Mouse (Mus musculus): ENCODE measurements around the gene Arhgap31.
A peak's percentile ranks its signal among the peaks of the same experiment; 100 is the strongest.
"Not testable (repeated sequence)": the region's sequence is repeated elsewhere in the genome, so short reads cannot be mapped to it uniquely, and the experiment has no call there.

The Arhgap31 gene

DNA sequence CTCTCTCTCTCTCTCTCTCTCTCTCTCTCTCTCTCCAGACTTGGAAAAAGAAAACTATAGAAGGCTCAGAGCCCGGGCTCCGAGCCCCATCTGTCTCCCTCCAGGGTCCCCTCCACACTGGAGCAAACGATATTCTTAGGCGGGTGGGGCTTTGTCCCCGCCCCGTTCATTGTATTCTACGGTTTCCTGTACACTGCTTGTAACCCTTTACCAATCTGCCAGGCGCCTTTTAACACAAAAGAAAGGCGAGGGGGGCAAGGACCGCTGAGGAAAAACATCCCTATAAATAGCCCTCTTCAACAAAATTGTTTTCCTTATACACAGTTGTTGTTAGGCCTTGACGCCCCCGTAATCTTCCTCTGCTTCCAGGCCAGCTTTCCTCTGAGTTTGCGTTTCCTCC, 11.9 kb upstream of the Arhgap31 start:
- DNase-seq = no peak

DNA sequence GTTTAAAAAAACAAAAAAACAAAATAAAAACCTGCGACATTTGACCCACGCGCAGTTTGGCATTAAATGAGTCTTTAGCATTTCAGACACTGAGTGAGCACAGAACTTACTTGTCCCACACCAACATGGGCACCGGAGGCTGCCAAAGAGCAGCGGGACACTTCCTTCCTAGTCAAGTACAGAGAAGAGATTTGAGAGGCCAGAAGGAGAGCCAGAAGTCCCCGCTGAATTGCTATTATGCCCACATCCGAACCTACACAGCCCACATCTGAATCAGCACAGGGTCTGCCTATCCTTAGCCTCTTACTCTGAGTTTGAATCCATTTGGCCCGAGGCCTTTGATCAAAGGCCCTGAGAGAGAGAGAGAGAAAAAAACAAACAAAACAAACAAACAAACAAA, 11.2 kb upstream of the Arhgap31 start:
- DNase-seq = no peak

DNA sequence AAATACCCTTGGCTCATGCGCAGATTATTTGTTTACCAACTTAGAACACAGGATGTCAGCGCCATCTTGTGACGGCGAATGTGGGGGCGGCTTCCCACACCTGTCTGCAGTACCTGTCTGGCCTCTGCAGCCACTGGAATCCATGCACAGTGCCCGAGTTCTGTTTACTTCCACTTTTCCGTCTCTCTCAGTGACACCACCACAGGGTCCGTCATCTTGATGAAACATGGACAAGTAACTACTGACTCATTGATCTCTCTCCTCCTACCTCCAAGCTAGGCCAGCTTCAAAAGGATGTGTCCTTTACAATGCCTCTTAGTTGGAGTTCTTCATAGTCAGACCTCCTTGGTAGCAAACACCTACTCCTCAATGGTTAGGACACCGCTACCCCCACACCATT, 8.3 kb upstream of the Arhgap31 start:
- no peak for DNase-seq

DNA sequence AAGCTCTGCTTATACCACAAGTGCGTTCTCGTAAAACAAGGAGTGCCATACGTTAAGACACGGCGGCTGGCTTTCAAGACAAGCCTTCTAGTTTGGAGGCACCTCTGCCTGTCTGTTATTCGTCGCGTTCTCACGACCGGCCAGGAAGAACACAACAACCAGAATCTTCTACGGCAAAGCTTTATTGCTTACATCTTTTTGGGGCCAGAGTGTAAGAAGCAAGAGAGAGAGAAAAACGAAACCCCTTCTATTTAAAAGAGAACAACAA, 1.1 kb upstream of the Arhgap31 start:
- DNase-seq = not testable (repeated sequence)

DNA sequence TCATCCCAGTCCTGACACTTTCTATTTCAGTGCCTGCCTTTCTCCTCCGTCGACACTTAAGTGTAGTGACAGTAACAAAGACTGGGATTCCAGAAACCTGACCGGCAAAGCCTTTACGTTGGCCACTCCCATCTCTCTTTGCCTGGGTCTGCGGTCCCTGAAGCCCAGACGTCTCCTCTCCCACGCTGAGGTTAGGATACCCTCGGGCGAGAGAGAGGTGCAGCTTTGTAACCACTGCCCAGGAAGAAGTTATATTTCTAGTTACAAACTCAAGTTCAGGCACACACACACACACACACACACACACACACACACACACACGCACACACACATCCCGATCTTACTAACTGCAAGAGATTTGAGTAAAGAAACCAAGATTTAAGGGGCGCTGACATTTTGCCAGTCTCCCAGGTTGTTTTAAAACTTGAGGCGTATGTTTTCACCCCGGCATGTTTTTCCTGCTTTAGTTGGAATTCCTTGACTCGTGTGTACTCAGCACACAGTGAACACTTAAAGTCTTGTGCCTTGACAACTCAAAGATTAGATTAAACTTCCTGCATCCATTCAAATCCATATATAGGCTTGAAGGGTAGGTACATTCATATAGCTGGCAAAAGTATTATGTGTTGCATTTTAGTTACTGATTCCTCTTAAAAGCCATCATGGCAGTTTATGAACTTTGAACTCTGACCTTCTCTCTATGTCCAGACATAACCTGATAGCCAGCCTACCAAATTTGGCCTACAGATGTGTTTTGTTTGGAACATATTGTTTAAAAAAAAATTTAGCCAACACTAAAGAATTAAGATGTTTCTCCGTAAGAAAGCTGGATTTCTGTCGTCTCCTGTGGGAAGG, 557 bp upstream of the Arhgap31 start:
- no peak for DNase-seq

DNA sequence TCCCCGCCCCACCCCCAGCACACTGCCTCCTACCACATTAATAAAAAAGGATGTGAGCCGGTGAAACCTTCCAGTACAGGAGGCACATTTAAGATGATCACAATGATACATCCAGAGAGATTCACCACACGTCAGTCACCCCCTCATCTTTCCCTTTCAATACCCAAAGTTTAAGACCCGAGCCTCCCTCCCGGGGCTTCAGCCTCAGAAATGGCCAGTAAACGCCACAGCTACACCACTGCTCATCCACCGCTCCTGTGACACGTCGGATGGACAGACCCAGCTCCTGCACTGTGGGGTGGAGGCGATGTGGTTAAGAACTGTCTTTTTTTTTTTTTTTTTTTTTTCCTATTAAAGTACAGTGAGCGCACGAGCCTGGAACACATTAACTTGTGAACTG, 969 bp downstream of the Arhgap31 start:
- DNase-seq = peak in 1 of 2 experiments; percentile 9

DNA sequence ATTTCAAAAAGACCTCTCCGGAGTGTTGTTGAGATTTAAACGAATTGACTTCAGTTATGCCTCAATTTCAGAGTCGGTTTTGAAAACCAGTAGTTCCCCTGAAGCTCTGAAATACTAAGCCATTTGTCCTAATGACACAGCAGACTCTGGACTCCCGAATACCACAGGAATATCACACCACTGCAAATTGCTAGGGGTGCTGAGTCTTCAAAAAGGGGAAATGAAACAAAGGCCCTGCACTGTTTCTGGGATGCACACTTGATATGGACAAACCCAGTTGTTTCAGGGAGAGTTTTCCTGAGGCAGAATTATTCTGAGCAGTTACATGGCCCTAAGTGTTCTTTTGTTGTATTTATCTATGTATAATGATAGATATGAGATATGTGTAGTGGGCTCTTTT, 1.8 kb downstream of the Arhgap31 start:
- DNase-seq = no peak

DNA sequence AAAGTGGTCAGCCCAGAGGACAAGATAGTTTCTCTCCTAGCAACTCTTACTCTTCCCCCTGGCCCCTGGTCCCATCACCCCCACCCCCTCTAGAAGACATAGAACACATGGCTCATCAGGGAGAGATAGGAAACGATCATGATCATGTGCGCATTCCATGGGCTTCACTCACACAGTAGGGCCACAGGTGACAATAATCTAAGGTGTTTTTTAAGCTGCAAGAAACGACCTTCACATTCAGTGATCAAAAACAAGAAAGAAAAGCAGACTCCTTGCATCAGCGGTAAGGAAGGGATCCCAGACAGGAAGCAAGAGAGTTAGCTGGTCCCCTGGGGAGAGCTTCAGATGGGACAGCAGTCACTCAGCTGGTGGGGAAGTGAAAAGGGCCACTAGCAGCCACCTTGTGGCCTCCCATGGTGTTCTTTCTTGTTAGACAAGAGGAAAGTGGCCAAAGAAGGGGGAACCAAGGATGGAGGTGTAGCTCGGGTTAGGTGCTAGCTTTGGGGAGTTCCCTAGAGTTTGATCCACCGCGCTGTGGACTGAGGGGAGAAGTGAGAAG, 4.0 kb downstream of the Arhgap31 start:
- DNase-seq = no peak

DNA sequence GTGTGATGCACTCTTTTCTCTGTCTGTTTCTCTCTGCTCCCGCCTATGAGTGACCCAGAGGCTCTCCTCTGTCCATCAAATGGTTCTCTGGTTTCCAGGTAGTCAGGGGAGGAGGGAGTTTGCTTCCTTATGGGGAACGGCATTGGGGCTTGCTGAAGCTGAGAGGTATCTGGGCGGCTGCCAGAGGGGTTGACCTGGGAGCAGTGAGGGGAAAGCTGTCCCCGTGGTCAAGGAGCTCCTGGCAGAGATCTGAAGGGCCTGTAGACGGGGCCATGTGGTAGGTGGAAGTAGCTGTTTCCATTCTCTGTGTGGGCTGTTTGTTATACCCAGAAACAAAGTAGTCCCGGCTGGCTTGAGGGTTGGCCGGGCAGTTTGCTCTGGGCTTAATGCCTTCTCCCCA, 6.3 kb downstream of the Arhgap31 start:
- DNase-seq = no peak

DNA sequence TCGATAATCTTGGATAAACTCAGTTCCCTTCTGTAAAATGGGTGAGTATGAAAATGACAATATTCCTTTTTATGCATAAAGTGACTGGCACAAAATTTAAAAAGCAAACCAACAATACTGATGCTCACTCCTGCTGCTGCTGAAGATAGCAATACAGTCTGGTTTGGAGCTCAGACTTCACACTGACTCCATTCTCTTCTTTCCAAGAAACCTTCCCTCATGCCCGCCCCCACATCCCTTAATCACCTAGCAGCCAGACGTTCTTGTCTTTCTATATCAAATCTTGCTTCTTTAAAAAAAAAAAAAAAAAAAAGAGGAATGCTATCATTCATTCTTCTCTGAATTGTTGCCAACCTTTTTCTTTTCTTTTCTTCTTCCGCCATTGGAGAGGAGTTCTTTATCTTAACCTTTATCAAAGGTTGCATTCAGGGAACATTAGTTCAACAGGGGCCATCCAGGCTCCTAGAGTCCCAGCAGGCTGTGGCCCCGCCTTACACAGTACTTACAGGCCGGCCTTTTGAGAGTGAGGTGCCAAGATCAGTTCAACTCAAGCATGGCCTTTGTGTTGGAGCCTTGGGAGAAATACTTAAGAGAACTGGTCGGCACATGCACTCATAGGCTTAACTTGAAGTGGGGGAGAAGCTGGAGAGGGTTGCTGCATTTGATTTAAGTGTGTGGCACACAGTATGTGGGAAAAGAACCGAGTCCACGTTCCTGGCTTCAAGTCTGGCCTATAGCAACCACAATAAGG, 7.4 kb downstream of the Arhgap31 start:
- DNase-seq = no peak

DNA sequence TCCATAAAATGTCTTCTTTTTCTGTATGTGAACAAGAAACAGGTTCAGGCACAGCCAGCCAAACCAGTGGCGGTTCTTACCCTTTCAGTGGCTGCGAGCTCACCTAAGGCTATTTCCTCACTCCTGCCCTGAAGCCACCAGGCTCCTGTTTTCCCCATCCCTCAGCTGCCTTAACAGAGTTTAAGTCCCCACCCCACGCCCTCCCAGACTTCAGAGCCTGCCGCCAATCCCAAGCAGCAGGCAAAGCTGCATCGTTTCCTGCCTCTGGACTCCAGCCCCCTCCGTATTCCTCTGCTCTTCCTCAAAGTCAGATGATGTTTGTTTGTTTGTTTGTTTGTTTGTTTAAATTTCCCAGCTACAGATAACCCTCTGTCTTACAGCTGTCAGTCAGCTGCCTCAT, 9.6 kb downstream of the Arhgap31 start:
- no peak for DNase-seq

DNA sequence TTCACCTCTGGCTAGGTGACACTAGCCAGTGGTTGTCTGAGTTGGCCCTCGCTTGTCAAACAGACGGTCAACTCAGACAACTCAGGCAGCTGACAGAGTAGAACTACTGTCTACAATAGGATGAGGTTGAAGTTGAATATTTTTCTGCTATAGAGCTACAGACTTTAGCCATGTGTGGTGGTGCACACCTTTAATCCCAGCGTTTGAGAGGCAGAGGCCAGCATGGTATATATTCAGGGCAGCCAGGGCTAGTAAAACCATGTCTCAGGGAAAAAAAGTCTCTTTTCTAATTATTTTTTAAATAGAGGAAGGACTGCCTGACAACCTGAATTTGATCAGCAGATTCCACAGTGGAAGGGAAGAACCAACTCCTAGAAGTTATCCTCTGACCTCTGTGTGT, 10.8 kb downstream of the Arhgap31 start:
- no peak for DNase-seq

DNA sequence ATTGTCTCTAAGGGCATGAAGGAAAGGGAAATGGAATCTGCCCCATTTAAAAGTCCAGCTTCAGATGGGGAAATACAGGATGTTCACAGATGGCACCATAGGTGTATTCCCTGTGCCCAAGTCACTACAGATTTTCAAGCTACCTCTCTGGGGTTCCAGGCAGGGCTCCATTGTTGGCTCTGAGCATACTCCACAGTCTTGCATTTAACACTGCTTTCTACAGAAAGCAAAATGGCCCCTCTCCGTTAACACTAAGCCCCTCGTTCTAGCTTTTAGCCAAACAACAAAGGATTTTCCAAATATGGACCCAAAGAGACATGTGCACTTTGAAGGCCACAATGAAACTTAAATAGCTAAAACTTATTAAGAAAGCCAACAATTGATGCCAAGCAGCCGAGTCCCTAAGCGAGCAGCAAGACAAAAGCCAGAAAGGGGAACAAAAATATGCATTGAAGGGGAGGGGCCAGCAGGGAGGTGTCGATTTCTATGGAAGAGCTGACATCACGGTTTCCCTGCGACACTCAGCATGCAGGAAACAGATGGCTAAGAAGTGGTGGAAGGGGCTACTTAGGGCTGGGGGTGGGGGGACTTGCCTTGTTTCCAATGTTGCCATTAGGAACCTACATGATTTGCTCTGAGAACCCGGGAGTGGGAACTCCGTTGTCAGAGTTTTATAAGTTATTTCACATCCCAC, 11.4 kb downstream of the Arhgap31 start:
- no peak for DNase-seq

DNA sequence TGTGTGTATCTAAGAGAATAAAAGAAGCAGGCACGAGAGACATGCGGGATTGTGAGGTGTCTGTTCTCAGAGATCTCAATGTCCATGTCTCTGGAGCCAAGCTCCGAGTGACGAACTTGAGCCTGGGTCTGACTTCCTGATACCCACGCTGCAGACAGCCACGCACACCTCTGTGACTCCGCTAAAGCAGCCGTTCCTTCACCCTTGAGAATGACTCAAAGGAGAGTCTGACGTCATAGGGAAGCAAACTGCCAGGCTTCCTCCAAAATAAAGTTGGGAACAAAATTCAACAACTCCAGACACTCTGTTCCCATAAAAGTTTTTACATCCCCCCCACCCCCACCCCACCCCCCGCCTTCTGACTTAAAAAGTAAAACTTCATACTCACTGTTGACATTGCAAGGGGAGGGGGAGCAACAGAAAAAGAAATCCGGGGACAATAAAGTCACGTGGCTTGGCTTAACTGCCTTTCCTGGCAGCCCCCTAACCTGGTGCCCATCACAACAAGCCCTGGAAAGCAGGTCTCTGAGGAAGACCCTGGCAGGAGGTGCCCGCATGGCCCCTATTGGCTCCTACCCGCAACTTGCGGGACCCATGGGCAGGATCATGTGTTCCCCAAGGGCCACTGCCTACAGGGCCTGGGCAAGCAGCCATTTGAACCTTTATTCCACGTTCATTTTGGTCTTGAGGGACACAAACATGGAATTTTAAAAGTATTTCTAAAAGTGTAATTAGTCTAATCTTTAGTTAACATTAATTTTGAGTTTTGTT, 12.5 kb downstream of the Arhgap31 start:
- DNase-seq = no peak

DNA sequence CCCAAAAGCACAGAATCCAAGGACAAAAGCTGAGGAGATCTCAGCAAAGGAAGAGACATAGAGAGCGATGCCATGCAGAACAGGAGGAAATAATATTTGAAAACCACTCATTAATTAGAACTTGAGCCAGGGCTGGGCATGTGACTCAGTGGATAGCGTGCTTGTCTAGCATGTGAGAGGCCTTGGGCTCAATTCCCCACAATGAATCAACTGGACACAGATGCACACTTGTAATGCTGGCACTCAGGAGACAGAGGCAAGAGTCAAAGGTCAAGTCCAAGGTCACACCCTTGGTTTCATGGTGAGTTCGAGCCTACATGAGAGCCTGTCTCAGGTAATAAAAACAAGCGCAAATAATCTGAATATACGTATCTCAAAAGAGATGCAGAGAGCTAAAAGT, 15.5 kb downstream of the Arhgap31 start:
- no peak for DNase-seq

DNA sequence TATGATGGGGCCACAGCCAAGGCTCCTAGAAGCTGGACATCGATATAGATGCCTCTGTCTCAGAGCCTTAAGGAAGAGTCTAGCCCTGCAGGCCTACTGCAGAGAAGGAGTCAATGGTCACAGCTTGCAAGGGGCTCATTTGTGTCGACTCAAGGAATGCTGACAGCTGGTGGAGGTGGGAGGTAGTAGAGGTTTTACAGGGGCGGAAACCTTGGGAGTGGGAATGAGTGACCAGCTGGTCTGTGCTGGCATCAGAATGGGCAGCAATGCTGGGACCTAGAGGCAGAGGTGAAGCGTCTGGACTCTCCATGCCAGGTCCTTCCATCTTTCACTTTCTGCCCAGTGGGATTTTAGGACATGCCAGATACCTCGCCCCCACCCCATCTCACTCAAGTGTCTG, 17.5 kb downstream of the Arhgap31 start:
- DNase-seq = no peak

DNA sequence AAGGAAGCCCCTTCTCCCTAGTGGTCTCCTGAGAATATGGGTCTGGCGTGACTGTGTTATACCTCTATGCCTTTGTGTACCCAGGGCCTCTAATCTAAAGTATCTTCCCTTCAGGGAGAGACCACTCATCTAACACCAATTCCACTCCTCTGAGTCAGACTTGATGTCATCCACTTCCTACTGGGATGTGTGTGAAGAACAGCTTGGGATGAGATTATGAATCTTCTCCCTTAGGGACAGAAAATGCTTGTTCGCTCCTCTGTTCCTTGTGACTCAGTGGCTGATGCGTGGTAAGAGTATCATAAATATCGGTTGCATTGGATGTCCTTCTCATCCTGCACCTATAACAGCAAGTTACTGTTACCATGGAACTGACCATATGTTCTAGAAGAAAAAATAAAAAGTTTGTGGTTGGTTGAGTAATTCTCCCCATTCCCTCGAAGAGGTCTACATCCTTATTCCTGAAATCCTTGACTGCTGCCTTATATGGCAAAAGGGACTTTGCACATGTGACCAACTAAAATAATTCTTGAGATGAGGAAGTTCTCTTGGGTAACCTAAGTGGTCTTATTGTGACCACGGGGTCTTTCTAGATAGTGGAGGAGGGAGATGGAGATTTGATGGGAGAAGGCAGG, 18.1 kb downstream of the Arhgap31 start:
- no peak for DNase-seq

DNA sequence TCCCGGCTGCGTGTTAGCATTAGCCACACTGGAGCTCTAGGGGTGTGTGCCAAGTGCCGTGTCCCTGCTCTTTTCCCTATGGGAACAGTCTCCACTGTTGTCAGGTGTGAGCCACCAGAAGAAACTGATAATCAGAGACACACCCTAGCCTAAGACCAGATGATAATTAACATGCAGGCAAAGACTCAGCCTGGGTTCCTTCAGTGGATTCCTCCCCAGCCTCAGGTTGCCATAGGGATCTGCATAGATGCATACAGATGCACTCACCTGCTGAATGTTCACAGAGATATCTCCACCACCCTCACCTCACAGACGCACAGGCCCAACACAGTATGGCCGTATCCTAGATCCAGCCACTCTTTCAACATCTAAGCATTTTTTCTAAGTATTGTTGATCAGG, 22.6 kb downstream of the Arhgap31 start:
- no peak for DNase-seq

DNA sequence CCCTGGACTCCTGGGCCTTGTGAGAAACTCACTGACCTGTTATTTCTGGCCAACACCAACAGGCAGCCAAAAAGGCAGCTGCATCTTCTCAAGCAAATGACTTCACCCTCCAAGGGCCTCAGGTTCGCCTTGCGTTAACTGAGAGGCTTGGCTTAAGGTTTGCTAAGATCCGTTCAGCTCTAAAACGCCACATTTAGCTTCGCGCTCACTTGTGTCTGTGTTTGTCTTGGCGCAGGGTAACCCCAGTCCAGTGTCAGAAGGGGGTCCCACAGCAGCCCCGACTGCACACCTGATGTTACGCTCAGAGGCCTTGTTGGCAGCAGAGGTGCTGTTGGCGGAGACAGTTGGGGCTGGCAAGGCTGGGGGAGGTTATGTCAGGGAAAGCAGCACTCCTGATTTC, 23.3 kb downstream of the Arhgap31 start:
- DNase-seq = no peak

DNA sequence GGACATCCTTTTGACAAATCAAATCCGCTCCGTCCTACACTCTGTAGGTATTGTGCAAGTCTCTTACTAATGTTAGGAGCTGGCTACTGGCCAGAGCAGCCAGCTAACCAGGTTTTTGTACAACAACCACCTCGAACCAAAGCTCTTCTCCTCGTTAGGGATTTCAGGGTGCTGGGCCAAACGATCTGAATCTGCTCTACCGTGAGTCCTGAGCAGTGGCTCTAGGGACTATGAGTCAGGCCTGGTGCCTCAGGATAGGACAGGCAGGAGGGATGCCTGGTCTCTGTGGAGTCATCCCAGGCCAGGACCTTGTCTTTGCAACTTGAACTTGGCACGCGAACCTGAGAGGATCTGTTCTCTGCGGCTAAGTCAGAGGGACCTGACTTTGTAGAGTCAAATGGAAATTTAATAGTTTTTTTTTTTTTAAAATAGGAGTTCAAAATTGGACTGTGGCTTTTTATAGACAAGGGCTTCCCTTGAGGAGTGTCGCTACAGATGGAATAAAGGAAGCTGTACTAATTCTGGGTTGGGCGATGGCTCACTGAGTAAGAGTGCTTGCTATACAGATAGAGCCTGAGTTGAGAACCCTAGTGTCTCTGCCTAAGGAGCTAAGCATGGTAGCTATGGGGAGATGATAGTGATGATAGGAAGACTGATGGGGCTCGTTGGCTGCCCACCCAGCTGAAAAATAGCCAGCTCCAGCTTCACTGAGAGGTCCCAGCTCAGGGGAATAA, 24.4 kb downstream of the Arhgap31 start:
- DNase-seq = no peak

DNA sequence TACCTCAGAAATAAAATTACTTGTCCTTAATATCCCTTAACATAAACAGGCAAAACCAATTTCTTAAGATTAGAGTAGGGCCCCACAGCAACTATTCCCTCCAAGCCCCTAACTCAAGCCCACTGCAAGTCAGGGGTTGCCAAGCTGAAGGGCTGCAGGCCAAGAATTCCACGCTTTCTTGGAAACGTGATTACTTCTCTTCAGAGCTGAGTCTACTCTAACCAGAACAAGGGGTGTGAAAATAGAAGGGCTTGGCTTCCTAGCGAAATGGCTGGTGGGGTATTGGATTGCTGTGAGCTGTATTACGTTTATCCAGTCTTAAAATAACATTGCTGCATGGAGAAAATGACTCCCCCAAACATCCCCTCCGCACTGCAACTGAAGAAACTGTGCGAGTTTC, 25.4 kb downstream of the Arhgap31 start:
- no peak for DNase-seq

DNA sequence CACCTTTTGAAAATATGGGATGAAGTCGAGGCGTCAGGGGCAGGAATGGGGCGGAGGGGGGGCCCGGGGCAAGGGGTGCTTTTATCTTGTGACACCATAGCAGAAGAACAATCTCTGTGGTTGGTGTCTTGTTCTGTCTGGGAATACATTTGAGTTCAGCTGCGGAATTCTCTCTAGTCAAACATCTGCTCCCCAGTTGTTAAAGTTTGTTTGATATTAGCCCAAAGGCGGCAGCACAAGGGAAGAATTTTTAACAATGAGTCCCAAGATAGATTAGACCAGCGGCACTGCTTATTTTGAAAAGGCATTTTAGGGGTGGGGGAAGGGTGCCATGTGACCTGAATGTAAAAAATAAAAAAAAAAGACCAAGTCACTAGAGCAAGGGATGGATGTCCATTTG, 30.0 kb downstream of the Arhgap31 start:
- DNase-seq = no peak

Measured in thymus, adult 18-20 months (tissue).